Mouse (Mus musculus) A20 (cell line): ENCODE data around the gene Zfp599.
"Not testable (repeated sequence)": the region's sequence is repeated elsewhere in the genome, so short reads cannot be mapped to it uniquely, and the experiment has no call there.

Experiments
- DNase-seq: peaks from one replicate; pipeline ENCODE4 v3.0.0-alpha.2; 2011; ENCODE audit warnings: low read depth, low spot score

Gene Zfp599

DNA sequence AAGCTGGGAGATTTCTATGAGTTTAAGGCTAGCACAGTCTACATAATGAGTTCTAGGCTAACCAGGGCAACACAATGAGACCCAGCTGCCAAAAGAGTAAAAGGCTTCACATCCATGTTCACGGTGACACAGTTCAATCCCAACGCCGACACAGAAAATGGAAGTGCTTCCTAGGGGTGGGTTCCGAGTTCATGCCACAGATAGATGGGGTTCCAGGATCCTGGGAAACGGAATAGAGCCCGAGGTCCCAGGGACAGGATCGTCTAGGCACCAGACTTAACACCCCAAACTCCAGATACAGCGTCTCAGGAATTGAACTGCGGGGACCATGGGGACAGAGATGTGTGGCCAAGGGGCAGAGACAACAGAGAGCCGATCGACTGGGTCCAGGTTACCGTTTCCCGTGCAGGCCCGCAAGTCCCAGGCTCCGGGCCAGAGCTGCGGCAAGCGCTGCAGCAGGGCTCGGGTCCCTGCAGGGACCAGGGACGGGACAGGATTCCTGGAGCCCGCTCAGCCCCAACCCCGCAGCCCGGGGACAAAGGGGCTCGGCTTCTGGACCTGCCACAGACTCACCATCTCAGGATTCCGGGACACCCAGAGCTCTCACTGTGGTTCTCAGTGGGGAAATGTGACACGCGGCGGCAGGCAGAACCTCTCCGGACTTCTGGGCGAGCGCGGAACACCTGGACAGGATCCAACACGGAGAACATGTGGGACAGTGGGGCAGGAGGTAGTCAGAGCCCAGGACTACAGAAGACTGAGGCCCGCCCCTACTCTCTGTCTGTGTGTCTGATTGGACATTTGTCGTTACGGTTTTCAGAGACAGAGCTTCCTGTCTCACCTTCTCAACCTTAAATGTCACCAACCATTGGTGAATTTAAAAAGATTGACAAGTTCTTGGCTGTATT is at the start of gene Zfp599:
Zfp599 (minus strand) TSS at position 712 of the 908 bp plus-strand sequence.
- peak; percentile 75 for DNase-seq

GRCm38 (mm10) chr9:22307920-22308262 is 48.2 kb upstream of the Zfp599 start:
- not testable (repeated sequence) for DNase-seq

- peak; percentile 92 for DNase-seq
Observed at GRCm38 (mm10) chr9:22307156-22307919, 47.6 kb upstream of the Zfp599 start, which contains the start of gene Zfp810. Zfp810 (minus strand) TSS chr9:22307648.

- DNase-seq: no peak
Observed at GRCm38 (mm10) chr9:22306726-22307125, 47.0 kb upstream of the Zfp599 start.

DNA sequence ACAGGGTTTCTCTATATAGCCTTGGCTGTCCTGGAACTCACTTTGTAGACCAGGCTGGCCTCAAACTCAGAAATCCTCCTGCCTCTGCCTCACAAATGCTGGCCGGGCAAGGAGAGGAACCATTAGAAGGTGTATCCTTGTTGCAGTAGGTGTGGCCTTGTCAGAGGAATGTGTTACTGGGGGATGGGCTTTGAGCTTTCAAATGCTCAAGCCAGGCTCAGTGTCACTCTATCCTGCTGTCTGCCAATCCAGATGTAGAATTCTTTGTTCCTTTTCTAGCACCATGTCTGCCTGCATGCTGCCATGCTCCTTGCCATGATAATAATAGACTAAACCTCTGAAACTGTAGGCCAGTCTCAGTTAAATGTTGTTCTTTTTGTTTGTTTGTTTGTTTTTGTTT is 42.5 kb upstream of the Zfp599 start:
- no peak for DNase-seq

- no peak for DNase-seq
Observed at GRCm38 (mm10) chr9:22278733-22279132, 19.0 kb upstream of the Zfp599 start.

- DNase-seq: no peak
Observed at GRCm38 (mm10) chr9:22268886-22269285, 9.2 kb upstream of the Zfp599 start.

DNA sequence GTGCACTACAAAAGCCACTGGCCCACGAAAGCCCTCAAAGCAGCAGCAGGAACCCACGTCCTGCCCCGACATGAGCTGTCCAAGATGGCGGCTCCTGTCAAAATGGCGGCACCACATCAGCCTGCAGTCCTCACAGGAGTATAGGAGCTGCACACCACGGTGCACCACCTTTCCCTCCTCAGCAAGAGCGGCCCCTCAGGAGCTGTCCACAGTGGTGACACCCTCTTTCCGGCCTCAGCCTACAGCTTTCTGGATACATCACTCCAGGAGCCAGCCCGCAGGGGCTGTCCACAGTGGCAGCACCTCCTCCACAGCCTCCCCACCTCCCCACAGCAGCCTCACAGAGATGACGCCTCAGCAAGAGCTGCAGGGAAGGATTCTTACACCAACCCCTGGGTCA is 2.9 kb upstream of the Zfp599 start:
- no peak for DNase-seq

DNA sequence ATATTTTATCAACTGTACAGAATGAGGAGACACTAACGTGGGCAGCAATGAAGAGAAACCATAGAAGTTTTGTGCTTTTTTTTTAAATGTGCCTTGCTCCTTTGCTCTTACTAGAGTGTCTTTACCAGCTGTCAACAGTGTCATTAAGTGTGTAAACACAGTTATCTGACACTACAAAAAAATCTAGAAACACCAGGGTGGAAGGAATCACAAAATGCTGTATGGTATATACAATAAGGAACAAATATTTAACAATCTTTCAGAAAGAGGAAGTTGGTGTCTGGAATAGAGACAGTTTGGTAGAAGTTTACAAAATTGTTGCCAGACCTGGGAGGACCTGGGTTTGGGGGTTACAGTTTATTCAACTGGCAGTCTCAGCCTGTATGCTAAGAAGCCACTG is 1.9 kb upstream of the Zfp599 start:
- DNase-seq: peak; percentile 24

GRCm38 (mm10) chr9:22260092-22260422 is 362 bp upstream of the Zfp599 start:
- no peak for DNase-seq

DNA sequence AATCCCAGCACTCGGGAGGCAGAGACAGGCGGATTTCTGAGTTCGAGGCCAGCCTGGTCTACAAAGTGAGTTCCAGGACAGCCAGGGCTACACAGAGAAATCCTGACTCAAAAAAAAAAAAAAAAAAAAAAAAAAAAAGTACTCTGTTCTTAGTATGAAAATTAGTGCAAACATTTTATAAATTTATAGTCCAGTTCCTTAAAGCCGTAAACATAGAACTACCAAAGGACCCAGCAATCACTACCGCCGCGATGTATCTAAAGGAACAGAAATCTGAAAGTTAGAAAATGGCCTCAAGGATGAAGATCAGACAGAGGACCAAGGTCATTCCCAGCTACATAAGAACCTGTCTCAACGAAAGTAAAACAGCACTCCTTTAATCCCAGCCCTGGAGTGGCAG is 911 bp downstream of the Zfp599 start:
- DNase-seq: no peak

- DNase-seq: no peak
Observed at GRCm38 (mm10) chr9:22256579-22256978, 3.1 kb downstream of the Zfp599 start.

- DNase-seq: no peak
Observed at GRCm38 (mm10) chr9:22244242-22244641, 15.5 kb downstream of the Zfp599 start.

DNA sequence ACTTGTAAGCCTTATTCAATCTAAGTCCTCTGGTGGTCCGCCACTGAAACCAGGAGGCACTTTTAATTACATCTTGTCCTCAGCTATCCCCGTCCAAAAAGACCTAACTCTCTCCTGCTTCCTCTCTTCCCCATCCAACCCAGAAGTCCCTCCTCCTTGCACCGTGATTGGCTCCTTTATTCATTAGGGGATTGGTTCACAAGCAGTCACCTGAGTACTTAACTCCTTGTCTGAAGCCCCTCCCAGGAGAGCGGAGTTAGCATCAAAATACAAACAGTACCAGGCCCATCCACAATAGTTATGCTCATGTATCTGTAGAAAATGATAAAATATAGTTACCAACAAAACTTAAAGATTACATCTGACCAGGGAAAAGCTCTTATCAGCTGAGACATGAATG is 19.7 kb downstream of the Zfp599 start:
- DNase-seq: no peak

DNA sequence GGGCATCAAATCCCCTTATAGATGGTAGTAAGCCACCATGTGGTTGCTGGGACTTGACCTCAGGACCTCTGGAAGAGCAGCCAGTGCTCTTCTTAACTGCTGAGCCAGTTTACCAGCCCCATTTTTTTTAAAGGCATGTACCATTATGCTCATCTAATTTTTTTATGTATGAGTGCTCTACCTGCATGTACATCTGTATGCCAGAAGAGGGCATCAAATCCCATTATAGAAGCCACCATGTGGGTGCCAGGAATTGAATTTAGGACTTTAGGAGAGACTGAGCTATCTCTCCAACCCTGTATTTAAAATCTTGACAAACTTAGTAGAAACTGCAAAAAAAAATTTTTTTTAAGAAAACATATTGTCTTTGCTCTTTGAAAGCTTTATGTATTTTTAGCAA is 29.1 kb downstream of the Zfp599 start:
- peak; percentile 35 for DNase-seq

DNA sequence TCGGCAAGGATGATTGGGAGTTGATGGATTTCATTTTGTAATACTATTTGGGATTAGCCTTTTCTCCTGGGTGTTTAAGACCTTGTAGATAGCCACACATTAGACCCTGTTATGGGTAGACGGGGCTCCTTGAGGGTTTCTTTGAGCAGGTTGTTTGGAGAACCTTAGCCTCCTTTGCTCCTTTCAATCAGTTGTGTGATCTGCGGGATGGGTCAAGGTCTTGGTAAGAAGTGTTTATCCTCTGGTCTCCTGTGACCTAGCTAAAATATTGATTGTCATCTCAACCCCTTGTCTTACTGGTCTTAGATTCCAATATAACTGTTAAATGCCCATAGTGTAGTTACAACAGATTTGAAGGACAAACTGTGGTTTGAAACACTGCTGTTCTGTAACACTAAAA is 29.6 kb downstream of the Zfp599 start:
- no peak for DNase-seq

DNA sequence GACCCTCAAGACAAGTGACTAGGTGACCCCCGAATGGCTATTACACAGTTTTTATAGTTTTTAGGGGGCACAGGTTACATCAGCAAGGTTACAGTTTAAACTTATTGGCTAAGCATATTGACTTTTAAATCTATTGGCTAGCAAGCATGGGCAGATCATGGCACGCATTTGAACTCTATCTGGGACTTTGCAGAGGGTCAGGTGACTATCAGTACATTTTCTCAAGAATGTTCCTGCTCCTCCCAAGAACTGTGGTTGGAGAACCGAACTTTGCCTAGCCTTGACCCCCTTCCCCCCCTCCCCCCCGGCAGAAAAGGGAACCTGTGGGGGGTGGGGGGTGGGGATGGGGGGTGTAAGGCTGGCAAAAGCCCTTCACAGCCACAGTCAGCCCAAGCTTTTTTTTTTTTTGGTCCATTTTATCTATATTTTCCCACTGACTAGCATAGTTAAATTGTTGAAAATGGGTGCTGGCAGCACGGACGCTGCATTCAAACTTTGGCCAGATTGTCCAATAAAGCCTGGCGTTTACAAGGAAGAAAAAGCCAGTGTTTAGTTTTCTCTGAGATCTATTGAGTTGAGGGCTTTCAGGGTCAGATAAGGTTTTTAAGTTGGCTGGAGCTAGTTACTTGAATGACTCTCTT is 30.2 kb downstream of the Zfp599 start:
- no peak for DNase-seq

GRCm38 (mm10) chr9:22226846-22227245 is 32.8 kb downstream of the Zfp599 start:
- no peak for DNase-seq

- DNase-seq: not testable (repeated sequence)
Observed at GRCm38 (mm10) chr9:22226389-22226673, 33.4 kb downstream of the Zfp599 start.

GRCm38 (mm10) chr9:22225581-22226388 is 33.9 kb downstream of the Zfp599 start, which contains the start of gene Zfp809:
Zfp809 (plus strand) TSS chr9:22225714.
- DNase-seq: peak; percentile 95
